Mouse (Mus musculus) E14TG2a.4 (cell line): ENCODE results near the gene Cd8a.

ENCODE experiments used
- H3K27me3 ChIP-seq: 2 replicates; pipeline ENCODE4 v1.6.1; 2014; ENCODE audit warnings: low read length, control low read depth; ENCODE audit not compliant: insufficient read depth
- H3K36me3 ChIP-seq: 2 replicates; pipeline ENCODE4 v1.6.1; 2014; ENCODE audit warnings: low read length, control low read depth; ENCODE audit not compliant: insufficient read depth
- H3K4me1 ChIP-seq: replicated peaks from 2 replicates; pipeline ENCODE4 v1.6.1; 2014; ENCODE audit warnings: low read depth, low read length, control low read depth
- H3K4me3 ChIP-seq: replicated peaks from 2 replicates; pipeline ENCODE4 v1.5.1; 2014; ENCODE audit warnings: mild to moderate bottlenecking, low read length
- H3K9me3 ChIP-seq: 2 replicates; pipeline ENCODE4 v1.6.1; 2014; ENCODE audit warnings: low read length, control low read depth
- CTCF ChIP-seq: conservative IDR thresholded peaks from 2 replicates; pipeline ENCODE4 v1.5.1; 2014; ENCODE audit warnings: low read length
- NANOG ChIP-seq: IDR thresholded peaks from 2 replicates; pipeline ENCODE4 v1.6.1; 2014; ENCODE audit warnings: borderline replicate concordance, low read length, mixed read lengths
- POU5F1 ChIP-seq: IDR thresholded peaks from 2 replicates; pipeline ENCODE4 v1.6.1; 2014; ENCODE audit warnings: low read length, borderline replicate concordance

Cd8a gene

DNA sequence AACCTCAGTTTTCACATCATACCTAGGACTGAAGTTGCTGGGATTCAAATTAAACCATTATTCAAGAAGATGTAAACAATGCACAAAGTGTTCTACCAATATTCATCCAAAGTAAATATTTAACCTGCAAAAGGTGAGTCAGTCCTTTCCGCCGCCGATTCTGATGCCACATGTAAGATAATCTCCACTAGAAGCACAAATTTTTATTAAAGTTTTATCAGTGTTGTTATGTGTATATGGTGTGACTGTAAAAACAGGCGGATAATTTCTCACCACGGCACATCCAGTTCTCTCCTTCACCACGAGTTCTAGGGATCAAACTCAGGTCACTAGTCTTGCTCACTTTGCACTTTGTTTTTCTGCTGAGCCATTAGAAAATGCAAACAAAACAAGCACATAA is 47.6 kb downstream of the Cd8a start:
- Histone ChIP-seq H3K9me3 (no peaks in the 10 kb centered on the region), H3K27me3 (no peaks in the 10 kb centered on the region), H3K4me3 (no peak overlapping the region), H3K36me3 (peaks cover 60% of the 10 kb centered on the region), H3K4me1 (0 out of 2 replicates have a peak, but pooled peaks cover 4% of the 10 kb centered on the region)
- TF ChIP-seq CTCF, result no peak

DNA sequence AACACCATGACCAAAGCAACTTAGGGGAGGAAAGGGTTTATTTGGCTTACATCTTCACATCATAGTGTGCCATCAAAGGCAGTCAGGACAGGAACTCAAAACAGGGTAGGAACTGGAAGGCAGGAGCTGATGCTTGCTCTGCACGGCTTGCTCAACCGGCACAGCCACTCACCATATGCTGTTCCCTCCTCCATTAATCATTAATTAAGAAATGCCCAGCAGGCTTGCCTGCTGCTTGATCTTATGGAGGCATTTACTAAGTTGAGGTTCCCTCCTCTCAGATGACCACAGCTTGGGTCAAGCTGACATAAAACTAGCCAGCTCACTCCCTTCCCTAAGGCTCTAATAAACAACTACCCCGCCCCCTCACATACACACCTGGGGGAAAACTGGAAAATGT is 48.9 kb downstream of the Cd8a start:
- TF ChIP-seq POU5F1 (no peak), NANOG (no peak), CTCF (no peak)
- peaks cover 66% of the 10 kb centered on the region for H3K36me3 ChIP-seq
- 0 out of 2 replicates have a peak, but pooled peaks cover 4% of the 10 kb centered on the region for H3K4me1 ChIP-seq

DNA sequence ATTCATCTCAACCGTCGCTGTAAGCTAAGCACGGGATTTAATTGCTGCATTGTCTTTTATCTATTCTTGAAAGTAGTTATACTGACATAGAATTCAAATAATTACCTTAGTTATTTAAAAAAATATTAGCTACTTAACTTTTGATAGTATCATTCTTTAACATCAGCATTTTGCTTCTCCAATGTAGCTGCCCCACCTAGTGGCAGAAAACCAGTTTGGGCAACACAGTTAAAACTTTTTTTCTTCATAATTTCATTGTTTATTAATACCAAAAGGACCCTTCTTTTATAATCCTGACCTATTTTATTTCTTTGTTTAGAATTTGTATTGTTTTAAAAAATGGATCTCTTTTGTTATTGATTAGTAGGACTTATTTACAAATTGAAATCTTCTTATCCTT is 49.9 kb downstream of the Cd8a start:
- Histone ChIP-seq H3K9me3 (no peaks in the 10 kb centered on the region), H3K4me1 (0 out of 2 replicates have a peak, but pooled peaks cover 4% of the 10 kb centered on the region), H3K36me3 (peaks cover 70% of the 10 kb centered on the region), H3K27me3 (no peaks in the 10 kb centered on the region), H3K4me3 (no peak overlapping the region)
- TF ChIP-seq NANOG, result no peak
- TF ChIP-seq CTCF, result peak; percentile 42

More for the DNA sequence above, 48.9 kb downstream of the Cd8a start:
- Histone ChIP-seq H3K4me3 (no peak overlapping the region), H3K27me3 (no peaks in the 10 kb centered on the region), H3K9me3 (no peaks in the 10 kb centered on the region)

DNA sequence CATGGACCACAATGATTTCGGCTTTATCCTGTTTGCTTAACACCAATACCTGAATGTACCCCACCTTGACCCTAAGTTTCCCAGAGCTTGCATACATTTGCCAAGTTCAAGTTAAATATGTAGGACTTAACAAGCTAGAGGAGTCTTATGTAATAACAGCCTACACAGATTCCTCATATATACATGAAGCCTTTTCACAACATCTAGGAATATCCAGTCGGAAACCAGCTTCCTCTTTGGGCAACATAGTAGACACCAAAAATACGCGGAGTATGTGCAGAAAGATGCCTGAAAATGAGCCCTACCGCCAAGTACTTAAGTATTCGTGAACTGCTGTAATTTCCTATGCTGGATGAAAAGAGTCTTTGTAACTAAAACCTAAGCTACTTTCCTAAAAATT is 52.5 kb downstream of the Cd8a start:
- Histone ChIP-seq H3K4me3 (no peak overlapping the region), H3K4me1 (peaks cover 11% of the 10 kb centered on the region), H3K27me3 (no peaks in the 10 kb centered on the region), H3K36me3 (peaks cover 61% of the 10 kb centered on the region), H3K9me3 (no peaks in the 10 kb centered on the region)
- TF ChIP-seq CTCF (no peak), NANOG (no peak), POU5F1 (no peak)

DNA sequence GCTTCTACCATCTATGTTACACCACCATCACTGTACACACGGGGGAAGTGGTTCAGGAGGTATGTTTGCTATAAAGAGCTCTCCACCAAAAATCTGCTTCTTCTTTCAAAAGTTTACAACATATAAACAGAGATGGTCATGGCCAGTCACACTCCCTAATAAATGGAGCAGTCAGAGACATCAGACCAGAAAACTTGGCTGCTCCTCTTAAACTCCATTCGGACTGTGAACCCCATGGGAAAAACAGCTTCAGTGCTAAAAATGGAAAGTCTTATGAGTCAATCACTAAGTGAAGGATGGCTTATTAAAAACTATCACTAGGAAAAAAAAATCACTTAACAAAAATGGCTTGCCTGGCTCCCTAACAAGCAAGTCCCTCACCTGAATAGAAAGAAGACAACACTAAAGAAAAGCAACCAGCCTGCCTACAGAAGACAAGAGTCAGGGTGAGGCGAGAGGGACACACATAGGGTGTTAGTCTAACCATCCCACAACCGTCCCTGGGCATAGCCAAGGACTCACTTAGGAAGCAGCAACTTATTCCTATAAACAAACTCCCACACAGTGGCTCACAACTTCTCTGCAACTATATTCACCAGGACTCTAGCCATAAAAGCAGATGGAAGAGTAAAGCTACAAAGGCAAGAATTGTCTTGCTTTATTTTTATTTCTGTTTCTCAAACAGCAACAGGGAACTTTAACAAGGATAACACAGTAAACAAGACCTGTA is 54.9 kb downstream of the Cd8a start:
- H3K36me3 ChIP-seq, result peaks cover 46% of the 10 kb centered on the region
- H3K27me3 ChIP-seq, result no peaks in the 10 kb centered on the region
- no peak overlapping the region for H3K4me3 ChIP-seq
- H3K4me1 ChIP-seq, result peaks cover 17% of the 10 kb centered on the region
- TF ChIP-seq NANOG (no peak), CTCF (no peak), POU5F1 (no peak)
- no peaks in the 10 kb centered on the region for H3K9me3 ChIP-seq
